Mouse (Mus musculus) liver, embryonic 12.5 days (tissue): ENCODE measurements around the gene Olfr794. TPM values are rescaled to one million over a fixed set of nuclear protein-coding genes. Genes with fewer than 3 reads are reported as not detected.

Experiments
- ATAC-seq: fragments of 200-750 bp; cut with Nextera tagmentation; 2 replicates; pipeline ENCODE4 v1.8.0; 2017; ENCODE audit warnings: moderate number of reproducible peaks, mild to moderate bottlenecking, moderate library complexity
- H3K27ac ChIP-seq: fragments of 300-500 bp; sonication (generic); 2 replicates; pipeline ENCODE4 v1.5.1; 2016; ENCODE audit warnings: mild to moderate bottlenecking
- H3K27me3 ChIP-seq: fragments of 300-500 bp; sonication (generic); replicated peaks from 2 replicates; pipeline ENCODE4 v1.6.1; 2016; ENCODE audit warnings: mild to moderate bottlenecking, moderate library complexity
- H3K36me3 ChIP-seq: fragments of 300-500 bp; sonication (generic); 2 replicates; pipeline ENCODE4 v1.6.1; 2016; ENCODE audit warnings: mild to moderate bottlenecking, moderate library complexity
- H3K4me1 ChIP-seq: fragments of 300-500 bp; sonication (generic); 2 replicates; pipeline ENCODE4 v1.6.1; 2016
- H3K4me2 ChIP-seq: fragments of 300-500 bp; sonication (generic); 2 replicates; pipeline ENCODE4 v1.6.1; 2016; ENCODE audit warnings: mild to moderate bottlenecking, moderate library complexity
- H3K4me3 ChIP-seq: fragments of 300-500 bp; sonication (generic); 2 replicates; pipeline ENCODE4 v1.5.1; 2016; ENCODE audit warnings: mild to moderate bottlenecking, moderate library complexity
- H3K9ac ChIP-seq: fragments of 300-500 bp; sonication (generic); 2 replicates; pipeline ENCODE4 v1.6.1; 2016; ENCODE audit warnings: mild to moderate bottlenecking, moderate library complexity
- H3K9me3 ChIP-seq: fragments of 300-500 bp; sonication (generic); replicated peaks from 2 replicates; pipeline ENCODE4 v1.6.1; 2016; ENCODE audit warnings: mild to moderate bottlenecking, moderate library complexity
- WGBS: fragments of 180-500 bp; shearing (Covaris S2); methylation state at CpG from one replicate; pipeline ENCODE4 v1.1.7; 2016; ENCODE audit not compliant: insufficient replicate concordance; 5-methylcytosine and 5-hydroxymethylcytosine counted together
- microRNA-seq: library from miRNA; unstranded; fragments of <30 nt; microRNA quantifications from one replicate; pipeline ENCODE4, GENCODE M21; 2017
- polyA plus RNA-seq: library from polyadenylated mRNA; unstranded; fragments of >200 nt; fragmentation: Nextera tagmentation; extraction: Ambion mirVana; gene quantifications from 2 replicates; pipeline ENCODE4 v1.2.1, GENCODE M21; 2016

The Olfr794 gene
- polyA plus RNA-seq = not detected in 2 replicates

- no peak within 1 kb of the TSS for H3K4me3 ChIP-seq
- no peak for ATAC-seq
- WGBS = 54% methylated on average over 2 of the region's 2 CpGs
- H3K4me2 ChIP-seq = no peak within 1 kb of the TSS
- H3K27me3 ChIP-seq = no peaks in the 10 kb centered on the region
- no peaks in the 10 kb centered on the region for H3K36me3 ChIP-seq
- no peak within 1 kb of the TSS for H3K9ac ChIP-seq
- no peak within 1 kb of the TSS for H3K27ac ChIP-seq
- no peaks in the 10 kb centered on the region for H3K9me3 ChIP-seq
- no peaks in the 10 kb centered on the region for H3K4me1 ChIP-seq
Measured at GRCm38 (mm10) chr10:129567355-129567754, at the start of gene Olfr794. Gene Olfr794 (plus strand): TSS chr10:129567655.

GRCm38 (mm10) chr10:129521492-129521891 is 46.0 kb upstream of the Olfr794 start, which contains the start of gene Olfr791:
Gene Olfr791 (plus strand): TSS chr10:129521792.
- H3K27ac ChIP-seq = no peak within 1 kb of the TSS
- no peak for ATAC-seq
- H3K9me3 ChIP-seq = no peaks in the 10 kb centered on the region
- 44% methylated on average over 3 of the region's 3 CpGs for WGBS
- H3K27me3 ChIP-seq = no peaks in the 10 kb centered on the region
- no peak within 1 kb of the TSS for H3K4me2 ChIP-seq
- no peaks in the 10 kb centered on the region for H3K36me3 ChIP-seq
- no peaks in the 10 kb centered on the region for H3K4me1 ChIP-seq
- no peak within 1 kb of the TSS for H3K4me3 ChIP-seq
- no peak within 1 kb of the TSS for H3K9ac ChIP-seq

- no peak within 1 kb of the TSS for H3K4me2 ChIP-seq
- H3K36me3 ChIP-seq = no peaks in the 10 kb centered on the region
- no peak within 1 kb of the TSS for H3K27ac ChIP-seq
- 0 out of 2 replicates have a peak, but pooled peaks cover 1% of the 10 kb centered on the region for H3K9me3 ChIP-seq
- H3K27me3 ChIP-seq = no peaks in the 10 kb centered on the region
- H3K4me3 ChIP-seq = no peak within 1 kb of the TSS
- ATAC-seq = no peak
- 64% methylated on average over 1 of the region's 1 CpGs for WGBS
- H3K9ac ChIP-seq = no peak within 1 kb of the TSS
- no peaks in the 10 kb centered on the region for H3K4me1 ChIP-seq
Measured at GRCm38 (mm10) chr10:129538862-129539261, 28.6 kb upstream of the Olfr794 start, which contains the start of gene Olfr792. Gene Olfr792 (plus strand): TSS chr10:129539162.

- no peak for ATAC-seq
- Histone ChIP-seq H3K9ac (no peak overlapping the region), H3K4me1 (no peaks in the 10 kb centered on the region), H3K4me3 (no peak overlapping the region), H3K36me3 (no peaks in the 10 kb centered on the region), H3K27me3 (no peaks in the 10 kb centered on the region), H3K4me2 (no peak overlapping the region), H3K27ac (no peak overlapping the region), H3K9me3 (peaks cover 4% of the 10 kb centered on the region; the same call in 1 of the 2 replicates)
- WGBS = 55% methylated on average over 1 of the region's 1 CpGs
Measured at GRCm38 (mm10) chr10:129549354-129549753, 18.1 kb upstream of the Olfr794 start.

GRCm38 (mm10) chr10:129577066-129577465 is 9.6 kb downstream of the Olfr794 start:
- H3K4me2 ChIP-seq = no peak overlapping the region
- no peaks in the 10 kb centered on the region for H3K27me3 ChIP-seq
- H3K9me3 ChIP-seq = no peaks in the 10 kb centered on the region
- no peaks in the 10 kb centered on the region for H3K4me1 ChIP-seq
- no peaks in the 10 kb centered on the region for H3K36me3 ChIP-seq
- WGBS = 50% methylated on average over 1 of the region's 1 CpGs
- no peak for ATAC-seq
- no peak overlapping the region for H3K9ac ChIP-seq
- no peak overlapping the region for H3K4me3 ChIP-seq
- H3K27ac ChIP-seq = no peak overlapping the region

GRCm38 (mm10) chr10:129612470-129612869 is 45.0 kb downstream of the Olfr794 start, which contains the start of gene Olfr796:
Gene Olfr796 (minus strand): TSS chr10:129612570.
- Histone ChIP-seq H3K36me3 (no peaks in the 10 kb centered on the region), H3K27me3 (no peaks in the 10 kb centered on the region), H3K4me2 (no peak within 1 kb of the TSS), H3K4me1 (no peaks in the 10 kb centered on the region), H3K4me3 (no peak within 1 kb of the TSS), H3K27ac (no peak within 1 kb of the TSS), H3K9ac (no peak within 1 kb of the TSS), H3K9me3 (0 out of 2 replicates have a peak, but pooled peaks cover 5% of the 10 kb centered on the region)
- WGBS = 82% methylated on average over 1 of the region's 1 CpGs
- no peak for ATAC-seq

- H3K4me3 ChIP-seq = no peak overlapping the region
- ATAC-seq = no peak
- 16% methylated on average over 1 of the region's 1 CpGs for WGBS
Measured at GRCm38 (mm10) chr10:129621724-129622123, 54.3 kb downstream of the Olfr794 start.

More at GRCm38 (mm10) chr10:129621724-129622123, 54.3 kb downstream of the Olfr794 start:
- H3K4me2 ChIP-seq = no peak overlapping the region
- no peak overlapping the region for H3K27ac ChIP-seq
- no peaks in the 10 kb centered on the region for H3K4me1 ChIP-seq
- no peaks in the 10 kb centered on the region for H3K27me3 ChIP-seq
- no peaks in the 10 kb centered on the region for H3K9me3 ChIP-seq
- no peaks in the 10 kb centered on the region for H3K36me3 ChIP-seq
- H3K9ac ChIP-seq = no peak overlapping the region

Small RNA genes lying within 50 kb of the gene (microRNA-seq; reads per million reads assigned to microRNA genes)
- not detected for gene Gm23252

Other genes starting within 250 kb of the Olfr794 start
- gene Olfr780, start 249.5 kb upstream of the Olfr794 start, polyA plus RNA-seq = not detected in 2 replicates
- not detected in 2 replicates for gene Olfr781, start 238.8 kb upstream of the Olfr794 start, polyA plus RNA-seq
- not detected in 2 replicates for gene Olfr782, start 218.8 kb upstream of the Olfr794 start, polyA plus RNA-seq
- not detected in 2 replicates for gene Olfr784, start 183.6 kb upstream of the Olfr794 start, polyA plus RNA-seq
- not detected in 2 replicates for gene Olfr785, start 162.2 kb upstream of the Olfr794 start, polyA plus RNA-seq
- gene Olfr786, start 140.3 kb upstream of the Olfr794 start, polyA plus RNA-seq = not detected in 2 replicates
- not detected in 2 replicates for gene Olfr787, start 105.8 kb upstream of the Olfr794 start, polyA plus RNA-seq
- gene Olfr788, start 96.7 kb upstream of the Olfr794 start, polyA plus RNA-seq = not detected in 2 replicates
- gene Olfr789, start 82.9 kb upstream of the Olfr794 start, polyA plus RNA-seq = not detected in 2 replicates
- not detected in 2 replicates for gene Olfr790, start 69.2 kb upstream of the Olfr794 start, polyA plus RNA-seq
- gene Olfr791, start 45.9 kb upstream of the Olfr794 start, polyA plus RNA-seq = not detected in 2 replicates
- gene Olfr792, start 28.5 kb upstream of the Olfr794 start, polyA plus RNA-seq = not detected in 2 replicates
- gene Olfr796, start 44.9 kb downstream of the Olfr794 start, polyA plus RNA-seq = not detected in 2 replicates
- gene Olfr798, start 60.3 kb downstream of the Olfr794 start, polyA plus RNA-seq = not detected in 2 replicates
- gene Olfr799, start 69.8 kb downstream of the Olfr794 start, polyA plus RNA-seq = not detected in 2 replicates
- not detected in 2 replicates for gene Olfr800, start 90.0 kb downstream of the Olfr794 start, polyA plus RNA-seq
- gene Olfr801, start 106.2 kb downstream of the Olfr794 start, polyA plus RNA-seq = not detected in 2 replicates
- not detected in 2 replicates for gene Olfr802, start 120.5 kb downstream of the Olfr794 start, polyA plus RNA-seq
- gene Olfr803, start 126.6 kb downstream of the Olfr794 start, polyA plus RNA-seq = not detected in 2 replicates
- gene Olfr804, start 135.6 kb downstream of the Olfr794 start, polyA plus RNA-seq = not detected in 2 replicates
- gene Olfr805, start 161.7 kb downstream of the Olfr794 start, polyA plus RNA-seq = not detected in 2 replicates
- not detected in 2 replicates for gene Olfr806, start 174.3 kb downstream of the Olfr794 start, polyA plus RNA-seq
- not detected in 2 replicates for gene Olfr807, start 190.1 kb downstream of the Olfr794 start, polyA plus RNA-seq
- not detected in 2 replicates for gene Olfr808, start 197.8 kb downstream of the Olfr794 start, polyA plus RNA-seq
- not detected in 2 replicates for gene Olfr809, start 207.0 kb downstream of the Olfr794 start, polyA plus RNA-seq
- gene Olfr810, start 227.3 kb downstream of the Olfr794 start, polyA plus RNA-seq = not detected in 2 replicates
- gene Olfr811, start 236.7 kb downstream of the Olfr794 start, polyA plus RNA-seq = not detected in 2 replicates